Mouse (Mus musculus) frontal cortex, postnatal 10 days (tissue): ENCODE measurements at regions not wholly inside any gene's neighbourhood (a gene's known extent, or its start where the extent isn't known, plus 50 kb on each side); places are given as distances from the start of the nearest gene placed in this dataset.

Experiments
- DNase-seq, 2 experiments: peaks; one replicate each; pipeline ENCODE4 v3.0.0; 2022; ENCODE audit warnings: low spot score in 2 of 2, mixed read lengths in 1 of 2

GRCm38 (mm10) chr2:146565693-146566092 lies 53.5 kb upstream of the Ralgapa2 start:
- DNase-seq = no peak

DNA sequence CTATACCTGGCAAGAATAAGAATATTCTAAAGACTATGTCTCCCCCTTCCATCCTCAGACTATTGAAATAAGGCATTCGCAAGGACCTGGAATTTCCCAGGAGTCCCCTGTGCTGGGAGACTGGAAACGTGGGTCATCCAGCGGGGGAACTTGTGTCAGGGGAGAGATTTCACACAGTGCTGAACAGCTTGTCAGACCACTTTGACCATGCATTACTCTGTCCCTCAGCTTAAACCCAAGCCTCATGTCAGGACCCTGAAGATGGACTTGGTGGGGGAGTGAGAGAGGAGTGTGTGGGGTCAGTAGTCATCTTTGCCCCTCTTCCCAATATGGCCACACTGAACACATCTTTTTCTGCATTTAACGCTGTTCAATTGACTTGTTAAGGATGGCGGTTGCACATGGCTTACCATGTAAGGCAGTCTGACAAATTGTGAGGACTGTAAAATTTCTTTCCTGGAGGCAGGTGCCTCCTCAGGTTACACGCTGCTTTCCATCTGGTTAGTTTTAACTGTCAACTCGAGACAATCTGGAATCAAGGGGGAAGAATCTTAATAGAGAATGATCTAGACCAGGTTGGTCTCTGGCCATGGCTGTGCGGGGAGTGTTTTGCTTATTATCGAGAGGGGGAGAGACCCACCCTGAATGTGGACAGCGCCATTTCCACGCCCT lies 56.2 kb upstream of the Ralgapa2 start:
- DNase-seq = no peak

- DNase-seq = no peak
Observed at GRCm38 (mm10) chr2:146571036-146571435, 58.9 kb upstream of the Ralgapa2 start.

DNA sequence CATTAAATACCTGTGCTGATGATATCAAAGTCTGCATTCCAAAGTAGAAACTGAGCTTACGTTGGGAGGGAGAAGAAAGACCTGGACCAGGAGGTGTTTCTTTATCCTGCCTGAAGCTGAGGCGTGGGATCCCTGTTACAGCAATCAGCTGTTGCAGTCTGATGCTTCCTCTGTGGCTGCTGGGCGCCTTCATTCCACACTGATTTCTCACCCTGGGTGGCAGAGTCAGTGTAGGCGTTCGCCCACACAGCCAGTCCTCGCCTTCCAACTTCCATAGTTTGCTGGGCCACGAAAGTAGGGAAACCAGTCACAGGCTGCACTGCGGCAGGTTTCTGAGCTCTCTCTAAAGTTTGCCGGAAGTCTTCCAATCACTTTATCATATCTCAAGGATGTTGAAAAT lies 59.7 kb upstream of the Ralgapa2 start:
- no peak for DNase-seq

DNA sequence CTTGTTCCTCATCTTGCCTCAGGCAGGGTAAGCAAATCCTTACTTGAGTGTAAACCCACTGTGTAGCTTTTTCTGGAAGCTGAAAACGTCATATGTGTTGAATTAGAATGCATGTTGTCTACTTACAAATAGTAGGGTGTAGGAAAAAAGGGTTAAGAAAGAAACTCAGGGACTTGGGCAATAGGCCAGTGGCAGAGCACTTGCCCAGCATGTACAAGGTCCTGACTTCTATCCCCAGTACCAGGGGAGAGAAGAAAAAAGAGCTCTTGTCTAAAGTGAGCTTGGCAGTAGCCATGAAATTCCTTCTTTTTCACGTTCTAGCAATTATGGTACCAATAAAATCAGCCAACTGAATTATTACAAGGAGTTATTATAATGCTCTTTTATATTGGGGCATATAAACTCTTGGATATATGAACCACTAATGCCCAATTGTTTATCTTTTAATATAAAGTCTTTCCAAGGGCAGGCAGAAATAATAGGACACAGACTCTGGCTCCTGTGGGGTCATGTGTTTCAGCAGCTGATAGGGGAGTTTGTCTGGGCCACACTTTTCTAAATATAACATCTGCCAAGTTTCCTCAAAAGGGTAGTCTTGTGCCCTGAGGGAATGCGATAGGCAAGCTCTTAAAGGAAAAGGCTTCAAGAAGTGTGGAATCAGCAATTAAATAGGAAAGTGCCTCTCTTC lies 63.6 kb upstream of the Ralgapa2 start:
- DNase-seq = no peak

GRCm38 (mm10) chr2:146576298-146576905 lies 64.3 kb upstream of the Ralgapa2 start:
- no peak for DNase-seq

GRCm38 (mm10) chr2:146577096-146577495 lies 65.0 kb upstream of the Ralgapa2 start:
- DNase-seq = no peak

DNA sequence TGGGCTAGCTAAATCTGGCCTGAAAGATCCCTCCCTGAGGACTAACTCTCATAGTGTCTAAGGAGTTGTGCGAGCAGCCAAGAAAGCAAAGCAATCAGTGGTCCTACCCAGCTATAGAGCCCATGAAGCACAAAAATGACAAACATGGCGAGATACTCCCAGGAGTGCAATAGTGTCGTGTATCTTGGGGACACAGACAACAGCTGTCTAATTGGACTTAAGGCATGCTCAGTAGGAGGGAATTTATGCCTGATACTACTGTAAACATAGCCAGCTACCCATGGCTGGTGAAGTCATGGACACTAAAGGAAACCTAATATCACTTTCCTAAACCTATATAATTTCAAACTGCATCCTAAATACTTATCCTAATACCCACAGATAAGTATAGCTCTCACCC lies 69.1 kb upstream of the Ralgapa2 start:
- DNase-seq = no peak

DNA sequence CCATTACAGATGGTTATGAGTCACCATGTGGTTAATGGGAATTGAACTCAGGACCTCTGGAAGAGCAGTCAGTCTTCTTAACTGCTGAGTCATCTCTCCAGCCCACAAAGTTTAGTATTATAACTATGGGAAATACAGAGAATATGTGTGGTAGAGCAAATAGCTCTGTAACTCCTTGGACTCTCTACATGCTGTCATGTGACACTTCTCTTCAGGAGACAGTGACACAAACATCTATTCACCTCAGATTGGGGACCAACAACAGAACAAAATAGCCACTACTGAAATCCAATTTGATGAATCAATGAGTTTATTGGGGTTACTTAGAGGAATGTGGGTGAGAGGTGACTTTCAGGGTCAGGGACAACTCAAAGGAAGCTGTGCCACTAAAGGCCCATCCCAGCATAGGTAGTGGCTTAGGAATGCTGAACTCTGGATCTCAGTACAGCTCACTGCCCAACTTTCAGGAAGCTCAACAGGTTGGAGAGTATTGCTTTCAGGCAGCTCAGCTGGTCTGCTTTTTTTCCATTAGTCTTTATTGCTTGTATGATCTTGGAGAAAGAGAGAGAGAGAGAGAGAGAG lies 71.8 kb upstream of the Ralgapa2 start:
- DNase-seq = no peak

GRCm38 (mm10) chr2:146586381-146586780 lies 74.2 kb upstream of the Ralgapa2 start:
- no peak for DNase-seq

DNA sequence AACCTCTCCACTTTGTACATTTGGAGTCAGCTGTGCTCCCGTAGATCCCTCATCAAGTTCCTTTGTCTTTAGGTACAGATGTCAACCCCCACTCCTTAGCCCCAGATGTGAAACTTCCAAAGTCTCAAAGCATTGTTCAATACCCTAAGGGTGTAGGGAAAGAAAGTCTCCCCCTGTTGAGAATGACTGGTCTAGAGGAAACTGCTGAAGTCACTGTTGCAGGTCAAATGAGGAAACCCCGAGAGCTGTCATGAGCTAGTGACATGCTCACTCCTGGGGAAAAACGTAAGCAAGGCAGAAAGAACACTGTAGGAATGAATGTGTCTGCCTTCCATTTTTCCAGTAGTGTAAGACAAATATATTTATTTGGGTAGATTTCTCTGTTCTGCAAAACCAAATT lies 74.8 kb upstream of the Ralgapa2 start:
- no peak for DNase-seq

DNA sequence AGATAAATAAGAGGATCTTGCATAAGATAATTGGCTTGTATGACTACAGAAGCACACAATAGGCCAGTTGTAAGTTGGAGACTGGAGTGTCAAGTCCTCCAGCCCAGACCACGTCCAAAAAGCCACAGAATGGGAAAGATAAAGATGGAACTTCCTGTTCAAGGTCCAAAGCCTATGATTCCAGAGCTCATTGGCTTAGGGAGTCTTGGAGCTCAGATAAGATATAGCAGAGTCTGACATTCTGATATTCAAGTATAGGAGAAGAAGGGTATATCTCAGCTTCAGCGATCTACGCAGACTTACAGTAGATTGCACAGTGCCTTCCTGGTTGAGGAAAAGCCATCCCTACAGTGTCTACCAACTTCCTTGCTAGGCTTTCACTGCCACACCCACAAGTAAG lies 77.7 kb upstream of the Ralgapa2 start:
- no peak for DNase-seq

- DNase-seq = no peak
Observed at GRCm38 (mm10) chr2:146593291-146593690, 81.1 kb upstream of the Ralgapa2 start.

DNA sequence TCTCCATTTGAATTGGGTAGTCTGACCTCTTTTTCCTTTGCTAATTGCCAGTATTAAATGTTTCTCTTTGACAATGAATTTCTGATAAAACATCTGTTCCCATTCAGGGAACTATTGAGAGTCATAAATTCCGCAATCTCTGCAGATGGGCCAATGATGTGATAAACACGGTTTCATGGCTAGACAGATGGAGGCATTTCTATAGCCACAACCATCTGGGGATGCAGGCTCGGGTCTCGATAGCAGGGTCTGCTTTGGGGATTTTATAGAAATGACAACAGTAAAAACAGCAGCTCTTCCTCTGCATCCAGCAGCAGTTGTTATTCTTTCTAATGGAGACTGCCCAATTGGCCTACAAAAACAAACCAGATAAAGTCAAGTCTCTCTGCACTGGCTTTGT lies 82.1 kb upstream of the Ralgapa2 start:
- no peak for DNase-seq

- DNase-seq = no peak
Observed at GRCm38 (mm10) chr2:146595673-146596072, 83.5 kb upstream of the Ralgapa2 start.

DNA sequence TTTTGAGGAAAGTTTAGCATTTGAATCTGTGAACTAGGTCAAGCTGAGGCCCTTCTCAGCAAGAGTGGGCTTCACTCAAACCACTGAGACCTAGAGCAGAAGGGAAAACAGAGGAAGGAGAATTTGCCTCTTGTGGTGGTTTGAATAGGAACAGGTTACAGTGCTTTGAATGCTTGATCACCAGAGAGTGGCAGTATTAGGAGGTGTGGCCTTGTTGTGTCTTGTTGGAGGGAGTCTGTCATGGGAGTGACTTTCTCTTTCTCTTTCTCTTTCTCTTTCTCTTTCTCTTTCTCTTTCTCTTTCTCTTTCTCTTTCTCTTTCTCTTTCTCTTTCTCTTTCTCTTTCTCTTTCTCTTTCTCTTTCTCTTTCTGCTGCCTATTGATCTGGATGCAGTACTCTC lies 94.0 kb upstream of the Ralgapa2 start:
- DNase-seq = no peak

GRCm38 (mm10) chr2:146610896-146611295 lies 98.8 kb upstream of the Ralgapa2 start:
- no peak for DNase-seq

DNA sequence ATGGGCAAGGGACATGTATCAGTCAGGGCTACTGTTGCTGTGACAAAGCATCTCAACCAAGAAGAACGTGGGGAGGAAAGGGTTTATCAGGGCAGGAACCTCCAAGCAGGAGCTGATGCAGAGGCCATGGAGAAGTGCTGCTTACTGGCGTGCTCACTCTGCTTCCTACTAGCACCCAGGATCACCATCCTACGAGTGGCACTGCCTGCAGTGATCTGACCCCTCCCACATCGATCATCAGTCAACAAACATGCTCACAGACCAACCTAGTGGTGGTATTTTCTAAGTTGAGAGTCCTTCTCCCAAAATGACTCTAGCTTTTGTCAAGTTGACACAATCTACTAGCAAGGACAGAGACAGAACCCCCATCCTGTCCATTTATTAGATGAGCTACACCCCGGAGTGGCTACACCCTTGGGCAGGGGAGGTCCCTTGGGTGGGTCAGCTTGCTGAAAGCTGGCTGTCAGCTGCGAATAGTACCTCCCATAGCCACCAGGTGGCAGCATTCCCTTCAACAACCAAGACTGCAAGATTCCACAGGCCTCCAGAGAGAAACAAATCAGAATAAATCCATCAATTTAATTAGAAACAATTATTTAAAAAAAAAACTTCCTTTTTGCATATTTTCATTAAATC lies 99.9 kb upstream of the Ralgapa2 start:
- DNase-seq = peak; percentile 26 to 49

DNA sequence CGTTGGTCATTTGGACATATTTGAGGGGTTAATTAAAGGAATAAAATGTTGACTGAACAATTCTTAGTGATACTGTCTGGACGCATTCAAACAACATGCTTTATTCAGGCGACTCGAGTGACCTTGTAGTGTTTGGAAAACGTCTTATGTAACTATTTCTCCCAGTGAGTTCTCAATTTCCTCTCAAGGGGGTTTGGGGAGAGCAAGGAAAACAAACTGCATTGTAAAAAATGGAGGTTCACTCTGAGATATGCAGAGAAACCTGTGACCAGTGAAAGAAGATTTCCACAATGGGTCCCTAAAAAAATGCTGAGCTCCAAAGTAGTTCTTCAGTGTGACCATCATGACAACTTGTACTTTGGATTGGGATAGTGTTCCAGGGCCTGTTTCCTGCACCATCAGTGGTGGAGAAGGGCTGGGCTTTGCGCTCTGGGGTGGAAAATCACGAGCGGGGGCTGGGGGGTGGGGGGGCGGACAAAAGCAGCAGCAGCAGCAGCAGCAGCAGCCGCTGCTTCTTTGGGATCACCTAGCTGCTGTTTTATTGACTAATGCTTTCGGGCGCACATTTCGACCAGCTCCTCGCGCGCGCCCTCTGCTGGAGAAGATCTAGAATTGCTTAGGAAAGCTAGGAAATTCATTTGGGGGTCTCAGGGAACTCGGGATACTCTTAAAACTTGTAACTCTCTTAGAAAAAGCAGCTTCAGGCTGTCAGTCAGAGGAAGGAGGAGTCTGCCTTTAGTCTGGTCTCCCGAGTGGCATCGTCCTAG lies 100.6 kb upstream of the Ralgapa2 start:
- peak in 1 of 2 experiments; percentile 34 for DNase-seq

GRCm38 (mm10) chr2:146621167-146621566 lies 109.0 kb upstream of the Ralgapa2 start:
- DNase-seq = peak in 1 of 2 experiments; percentile 34

DNA sequence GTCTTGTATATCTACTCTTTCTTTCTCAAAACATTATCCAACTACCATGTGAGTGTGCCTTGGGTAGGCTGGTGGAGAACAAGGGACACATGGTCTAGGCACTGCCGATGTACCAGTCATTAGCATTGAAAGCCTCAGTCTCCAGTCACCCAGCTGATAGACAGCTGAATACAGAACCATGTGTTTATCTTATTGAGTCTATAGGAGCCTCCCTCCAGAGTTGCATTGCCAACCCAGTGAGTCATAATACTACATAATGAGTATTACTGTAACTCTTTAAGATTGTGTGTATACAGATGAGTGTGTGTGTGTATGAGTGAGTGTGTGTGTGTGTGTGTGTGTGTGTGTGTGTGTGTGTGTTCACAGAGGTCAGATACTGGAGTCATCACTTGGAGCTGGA lies 110.9 kb upstream of the Ralgapa2 start:
- DNase-seq = no peak

DNA sequence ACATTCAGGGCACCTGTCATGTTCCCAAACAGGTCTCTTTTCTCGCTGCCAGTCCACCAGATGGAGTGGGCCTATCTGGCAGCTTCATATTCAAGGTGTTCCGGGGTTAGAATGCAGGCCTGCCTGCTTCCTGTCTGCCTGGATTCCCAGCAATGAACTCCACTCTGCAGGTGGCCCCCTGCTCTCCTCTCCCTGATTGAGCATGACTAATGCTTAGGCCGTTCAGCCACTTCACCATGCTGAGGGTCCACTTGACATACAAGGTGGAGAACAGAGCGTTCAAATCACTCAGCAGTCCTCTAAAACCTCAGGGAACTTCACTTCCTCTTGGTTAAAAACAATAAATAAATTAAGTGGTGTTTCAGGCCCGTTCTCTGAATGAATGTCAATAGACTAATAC lies 112.1 kb upstream of the Ralgapa2 start:
- DNase-seq = no peak
